Mouse (Mus musculus): ENCODE results near the gene Kalrn. TPM values are rescaled to one million over a fixed set of nuclear protein-coding genes. Genes with fewer than 3 reads are reported as not detected.

Gene Kalrn
- polyA plus RNA-seq, 1 experiment from 2014 or later: 12.7 TPM

DNA sequence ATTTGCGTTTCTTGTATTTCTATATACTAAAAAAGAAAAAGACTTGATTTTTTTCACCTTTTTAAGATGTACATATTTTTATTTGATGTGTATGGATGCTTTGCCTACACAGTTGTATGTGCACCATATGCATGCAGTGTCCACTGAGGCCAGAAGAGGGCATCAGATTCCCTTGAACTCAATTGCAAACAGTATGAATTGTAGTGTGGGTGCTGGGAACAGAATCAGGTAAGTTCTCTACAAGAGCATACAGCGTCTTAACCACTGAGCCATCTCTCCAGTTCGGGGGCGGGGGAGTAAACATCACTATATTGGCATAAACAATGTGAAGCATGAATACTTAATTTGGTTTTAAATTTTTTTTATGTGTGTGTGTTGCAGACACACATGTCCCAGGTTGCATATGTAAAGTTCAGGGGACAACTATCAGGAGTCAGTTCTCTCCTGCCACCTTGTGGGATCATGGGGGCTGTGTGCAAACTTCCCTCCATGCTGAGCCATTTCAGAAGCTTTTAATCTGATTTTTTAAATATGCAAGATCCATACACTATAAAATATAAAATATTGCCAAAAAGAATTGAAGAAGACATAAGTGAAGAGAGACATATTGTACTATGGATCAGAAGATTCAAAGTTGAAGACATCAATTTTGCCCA, 6.5 kb upstream of the Kalrn start:
- 66% methylated on average over 4 of the region's 4 CpGs for WGBS (ENCODE audit: insufficient replicate concordance)
- DNase-seq: no peak

DNA sequence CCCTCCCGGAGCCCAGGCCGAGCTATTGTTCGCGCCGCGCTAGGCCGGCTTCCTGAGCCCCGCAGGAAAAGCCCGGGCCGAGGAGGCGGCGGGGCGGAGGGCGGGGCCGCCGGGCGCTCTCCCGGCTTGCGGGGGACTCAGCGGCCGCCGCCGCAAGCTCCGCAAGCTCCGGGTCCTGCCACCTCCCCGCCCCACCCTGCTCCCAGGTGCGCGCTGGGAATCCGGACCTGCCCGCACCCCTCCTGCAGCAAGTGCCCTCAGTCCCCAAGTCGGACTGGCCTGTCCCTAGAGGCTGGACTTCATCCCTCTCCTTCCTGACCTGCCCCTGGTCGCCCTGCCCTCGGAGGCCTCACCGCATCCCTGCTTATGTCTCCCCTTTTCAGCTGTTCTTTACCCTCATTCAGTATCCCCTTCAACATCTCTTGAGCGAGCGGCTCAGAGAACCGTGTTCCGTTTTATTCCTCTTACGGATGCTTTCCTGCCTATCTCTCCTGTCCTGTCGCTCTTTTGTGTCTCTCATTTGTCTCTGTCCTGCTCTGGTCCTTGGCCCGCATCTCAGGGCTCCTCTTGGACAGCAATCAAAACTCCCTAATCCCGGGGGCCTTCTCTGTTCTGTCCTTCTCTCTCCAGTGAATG, 642 bp upstream of the Kalrn start:
- peak overlapping the region; percentile 53; the same call in 1 of the 2 replicates for H3K9ac ChIP-seq
- peak overlapping the region; percentile 59 for H3K4me3 ChIP-seq (replicated peaks)
- no peaks in the 10 kb centered on the region for H3K9me3 ChIP-seq (replicated peaks)
- H3K27ac ChIP-seq: no peak overlapping the region
- peaks cover 73% of the 10 kb centered on the region for H3K27me3 ChIP-seq
- H3K4me1 ChIP-seq (replicated peaks): peaks cover 5% of the 10 kb centered on the region; the same call in 1 of the 2 replicates
- H3K4me2 ChIP-seq: peak overlapping the region; percentile 74
- DNase-seq (no peak), ATAC-seq (ENCODE audit: low read depth) (peak; percentile 57)
- WGBS (ENCODE audit: insufficient replicate concordance): under 1% methylated on average over 42 of the region's 42 CpGs
- no peaks in the 10 kb centered on the region for H3K36me3 ChIP-seq

More for the DNA sequence above, 6.5 kb upstream of the Kalrn start:
- no peak overlapping the region for H3K4me2 ChIP-seq
- no peak overlapping the region for H3K27ac ChIP-seq
- H3K9me3 ChIP-seq (replicated peaks): no peaks in the 10 kb centered on the region
- no peaks in the 10 kb centered on the region for H3K36me3 ChIP-seq
- no peak overlapping the region for H3K9ac ChIP-seq
- no peak overlapping the region for H3K4me3 ChIP-seq (replicated peaks)
- no peaks in the 10 kb centered on the region for H3K4me1 ChIP-seq (replicated peaks)
- H3K27me3 ChIP-seq: peaks cover 16% of the 10 kb centered on the region
- ATAC-seq (ENCODE audit: low read depth): no peak

DNA sequence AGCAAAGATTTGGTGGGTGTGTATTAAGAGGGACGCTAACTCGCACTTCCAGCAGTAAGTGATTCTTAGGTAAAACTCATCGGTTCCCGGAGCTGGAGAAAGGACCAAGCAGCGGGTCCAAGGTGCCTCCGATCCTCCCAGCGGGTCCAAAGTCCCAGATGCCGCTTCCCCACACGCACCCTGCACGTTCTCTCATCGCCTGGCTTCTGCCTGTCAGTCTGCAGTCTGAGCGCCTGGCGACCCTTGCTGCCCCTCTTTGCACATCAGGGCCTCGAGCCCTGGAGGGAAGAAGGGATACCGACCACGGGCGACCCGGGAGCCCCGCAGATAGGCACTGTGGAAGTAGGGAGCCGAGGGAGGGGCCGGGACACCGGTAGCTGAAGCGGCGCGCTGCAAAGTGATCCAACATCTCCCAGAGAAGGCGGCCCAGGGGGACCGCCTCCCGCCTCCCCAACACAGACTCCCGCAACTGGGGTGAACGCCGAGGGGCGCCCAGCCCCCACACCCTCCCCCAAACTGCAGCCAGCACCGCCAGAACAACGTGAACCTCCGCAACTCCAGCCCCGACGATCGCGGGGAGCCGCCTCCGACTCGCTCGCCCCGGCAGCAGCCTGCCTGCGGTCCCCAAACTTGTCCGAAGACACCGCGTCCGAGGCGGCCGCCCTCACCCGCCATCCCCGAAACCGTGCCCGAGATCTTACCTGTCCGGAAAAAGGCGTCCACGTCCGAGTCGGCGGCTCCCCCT, 754 bp downstream of the Kalrn start:
- Histone ChIP-seq H3K9me3 (replicated peaks) (no peaks in the 10 kb centered on the region), H3K4me2 (peak overlapping the region; percentile 74), H3K27ac (no peak overlapping the region), H3K36me3 (no peaks in the 10 kb centered on the region), H3K4me3 (replicated peaks) (peak overlapping the region; percentile 59), H3K27me3 (peaks cover 78% of the 10 kb centered on the region), H3K4me1 (replicated peaks) (peaks cover 5% of the 10 kb centered on the region; the same call in 1 of the 2 replicates), H3K9ac (peak overlapping the region; percentile 36)
- DNase-seq (no peak), ATAC-seq (ENCODE audit: low read depth) (no peak)
- WGBS (ENCODE audit: insufficient replicate concordance): 1% methylated on average over 60 of the region's 61 CpGs

DNA sequence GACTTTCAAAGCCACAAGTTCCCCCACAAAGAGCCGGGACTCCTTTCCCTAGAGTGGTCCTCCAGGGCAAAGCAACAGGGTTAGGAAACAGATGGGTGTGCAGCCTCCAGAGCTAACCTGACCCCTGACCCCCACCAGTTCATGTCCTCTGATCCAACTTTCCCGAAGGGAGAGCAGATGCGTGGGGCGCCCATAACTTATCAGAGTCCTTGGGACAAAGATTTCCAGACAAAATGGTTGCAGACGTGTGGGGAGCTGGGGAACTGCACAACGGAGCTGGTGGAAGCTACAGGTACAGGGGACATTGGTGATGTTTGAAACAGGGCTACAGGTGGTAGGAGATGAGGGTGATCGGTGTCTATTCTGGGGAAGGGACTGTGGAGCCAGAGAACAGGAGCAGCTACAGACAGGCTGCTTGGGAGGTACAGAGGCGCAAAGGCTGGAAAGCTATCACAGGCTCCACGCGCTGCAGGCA, 1.4 kb downstream of the Kalrn start:
- ATAC-seq (ENCODE audit: low read depth) (no peak), DNase-seq (no peak)
- 4% methylated on average over 10 of the region's 10 CpGs for WGBS (ENCODE audit: insufficient replicate concordance)
- Histone ChIP-seq H3K4me1 (replicated peaks) (peaks cover 5% of the 10 kb centered on the region; the same call in 1 of the 2 replicates), H3K27me3 (peaks cover 78% of the 10 kb centered on the region), H3K9ac (no peak overlapping the region), H3K4me2 (peak overlapping the region; percentile 74), H3K27ac (no peak overlapping the region), H3K9me3 (replicated peaks) (no peaks in the 10 kb centered on the region), H3K4me3 (replicated peaks) (peak overlapping the region; percentile 59), H3K36me3 (no peaks in the 10 kb centered on the region)

DNA sequence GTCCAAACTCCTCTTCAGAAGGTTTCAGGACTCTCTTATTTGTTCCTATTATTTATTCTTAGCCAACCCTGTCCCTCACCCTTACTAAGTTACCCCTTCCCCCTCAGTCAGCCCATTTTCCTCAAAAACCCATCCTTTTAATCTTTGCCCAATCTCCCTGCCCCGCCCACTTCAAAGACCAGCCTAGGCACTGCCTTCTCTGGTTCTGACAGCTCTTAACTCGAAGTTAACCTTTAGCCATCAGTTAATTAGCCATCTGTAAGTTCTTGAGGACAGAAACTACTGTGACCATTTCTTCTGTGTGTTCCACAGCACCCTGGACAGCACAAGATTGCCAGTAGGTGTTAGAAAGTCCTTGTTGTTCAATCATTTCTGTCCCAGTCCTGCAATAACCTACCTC, 3.4 kb downstream of the Kalrn start:
- no peaks in the 10 kb centered on the region for H3K36me3 ChIP-seq
- H3K4me1 ChIP-seq (replicated peaks): peaks cover 5% of the 10 kb centered on the region; the same call in 1 of the 2 replicates
- H3K4me3 ChIP-seq (replicated peaks): no peak overlapping the region
- peaks cover 62% of the 10 kb centered on the region for H3K27me3 ChIP-seq
- no peak overlapping the region for H3K4me2 ChIP-seq
- H3K27ac ChIP-seq: no peak overlapping the region
- H3K9ac ChIP-seq: no peak overlapping the region
- ATAC-seq (ENCODE audit: low read depth): no peak
- 26% methylated on average over 2 of the region's 2 CpGs for WGBS (ENCODE audit: insufficient replicate concordance)
- no peak for DNase-seq
- no peaks in the 10 kb centered on the region for H3K9me3 ChIP-seq (replicated peaks)

DNA sequence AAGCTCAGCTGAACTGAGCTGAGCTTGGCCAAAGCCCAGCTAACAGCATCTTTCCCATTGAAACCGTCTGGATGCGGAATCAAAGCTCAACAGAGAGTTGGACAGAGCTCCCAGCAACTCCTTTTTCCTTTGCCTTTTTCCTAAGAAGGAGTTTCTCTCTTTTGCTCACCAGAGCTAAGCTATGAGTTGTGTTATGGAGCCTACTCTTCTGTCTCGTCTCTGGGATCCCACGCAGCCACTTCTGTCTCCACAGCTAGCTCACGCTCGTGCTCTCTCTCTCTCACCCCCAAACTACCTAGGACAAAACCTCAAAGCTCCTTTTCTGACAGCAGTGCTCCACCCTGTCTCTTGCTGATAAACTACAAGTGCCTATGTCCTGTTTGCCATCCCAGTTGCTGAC, 4.5 kb downstream of the Kalrn start:
- H3K4me2 ChIP-seq: no peak overlapping the region
- H3K36me3 ChIP-seq: no peaks in the 10 kb centered on the region
- peaks cover 5% of the 10 kb centered on the region; the same call in 1 of the 2 replicates for H3K4me1 ChIP-seq (replicated peaks)
- no peak overlapping the region for H3K4me3 ChIP-seq (replicated peaks)
- peaks cover 56% of the 10 kb centered on the region for H3K27me3 ChIP-seq
- no peak overlapping the region for H3K9ac ChIP-seq
- no peak overlapping the region for H3K27ac ChIP-seq
- ATAC-seq (ENCODE audit: low read depth): no peak
- H3K9me3 ChIP-seq (replicated peaks): no peaks in the 10 kb centered on the region
- 48% methylated on average over 6 of the region's 6 CpGs for WGBS (ENCODE audit: insufficient replicate concordance)
- no peak for DNase-seq

DNA sequence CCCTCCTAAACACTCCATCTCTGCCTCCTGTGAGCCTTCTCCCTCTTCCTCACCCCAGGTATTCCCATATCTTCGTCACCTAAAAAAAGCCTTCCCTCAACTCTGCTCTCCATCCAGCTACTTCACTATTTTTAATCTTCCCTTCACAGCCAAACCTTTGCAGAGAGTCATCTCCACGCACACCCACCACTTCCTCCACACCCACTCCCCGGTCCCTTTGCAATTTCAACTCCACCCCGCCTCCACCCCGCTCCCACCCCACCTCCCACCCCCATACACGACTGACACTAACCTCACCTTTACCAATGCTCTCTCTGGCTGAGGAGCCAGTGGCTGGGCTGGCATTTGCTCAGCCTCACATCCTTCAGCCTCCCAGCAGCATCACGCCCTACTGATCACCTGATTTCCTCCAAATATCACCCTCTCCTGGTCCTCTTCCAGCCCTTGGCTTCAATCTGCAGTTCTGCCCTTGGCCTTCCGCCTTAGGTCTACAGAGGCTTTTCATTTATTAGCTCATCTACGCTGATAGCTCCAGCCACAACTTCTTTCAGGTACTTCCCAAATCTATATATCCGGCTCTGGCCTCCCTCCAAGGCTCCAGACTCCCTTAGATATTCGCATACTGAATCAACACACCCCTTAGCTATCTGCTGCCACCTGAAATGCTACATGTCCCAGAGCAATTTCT, 9.6 kb downstream of the Kalrn start:
- Histone ChIP-seq H3K27me3 (peaks cover 7% of the 10 kb centered on the region; the same call in 1 of the 2 replicates), H3K4me1 (replicated peaks) (no peaks in the 10 kb centered on the region), H3K27ac (no peak overlapping the region), H3K4me2 (no peak overlapping the region), H3K9me3 (replicated peaks) (no peaks in the 10 kb centered on the region), H3K4me3 (replicated peaks) (no peak overlapping the region), H3K36me3 (no peaks in the 10 kb centered on the region), H3K9ac (no peak overlapping the region)
- 43% methylated on average over 11 of the region's 11 CpGs for WGBS (ENCODE audit: insufficient replicate concordance)
- ATAC-seq (ENCODE audit: low read depth) (no peak), DNase-seq (no peak)

DNA sequence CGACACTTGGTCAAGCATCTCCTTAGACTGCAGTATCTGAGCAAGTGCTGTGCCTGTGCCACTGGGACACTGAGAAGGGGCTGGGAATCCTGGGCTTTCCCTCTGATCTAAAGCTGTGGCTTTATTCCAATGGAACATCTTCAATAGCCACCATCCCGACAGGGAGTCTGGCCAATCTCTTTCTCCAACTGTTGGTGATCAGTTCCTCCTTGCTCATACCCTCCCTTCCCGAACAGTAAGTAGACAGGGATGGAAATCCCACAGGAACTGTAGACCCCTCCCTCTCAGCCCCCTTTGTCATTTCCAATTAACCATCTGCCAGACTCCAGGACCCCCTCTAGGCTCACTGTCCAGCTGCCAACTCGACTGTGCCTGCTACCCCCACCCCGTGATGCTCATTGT, 11.6 kb downstream of the Kalrn start:
- H3K4me1 ChIP-seq (replicated peaks): no peaks in the 10 kb centered on the region
- DNase-seq (no peak), ATAC-seq (ENCODE audit: low read depth) (no peak)
- WGBS (ENCODE audit: insufficient replicate concordance): 42% methylated on average over 5 of the region's 5 CpGs
- no peak overlapping the region for H3K4me2 ChIP-seq
- H3K9me3 ChIP-seq (replicated peaks): no peaks in the 10 kb centered on the region
- no peak overlapping the region for H3K4me3 ChIP-seq (replicated peaks)
- H3K9ac ChIP-seq: no peak overlapping the region
- no peaks in the 10 kb centered on the region for H3K36me3 ChIP-seq
- no peak overlapping the region for H3K27ac ChIP-seq
- 0 out of 2 replicates have a peak, but pooled peaks cover 5% of the 10 kb centered on the region for H3K27me3 ChIP-seq

DNA sequence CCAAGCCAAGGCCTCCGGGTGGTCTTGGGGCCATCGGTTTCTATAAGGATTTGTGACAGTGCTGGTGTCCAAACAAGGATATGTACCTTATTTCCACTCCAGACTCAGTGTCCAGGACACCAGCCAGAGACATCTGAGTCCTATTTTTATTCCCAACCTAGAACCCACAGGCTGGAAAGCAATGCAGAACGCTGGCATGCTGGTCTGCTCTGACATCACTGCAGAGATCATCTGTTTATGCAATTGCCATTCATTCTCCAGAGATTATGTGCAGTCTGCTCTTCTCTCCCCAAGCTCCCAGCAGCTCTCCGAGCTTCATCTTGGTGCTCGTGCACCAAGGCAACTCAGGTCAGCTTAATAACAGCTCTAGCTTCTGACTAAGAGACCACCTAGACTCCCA, 12.5 kb downstream of the Kalrn start:
- H3K9me3 ChIP-seq (replicated peaks): no peaks in the 10 kb centered on the region
- 0 out of 2 replicates have a peak, but pooled peaks cover 5% of the 10 kb centered on the region for H3K27me3 ChIP-seq
- no peak overlapping the region for H3K4me2 ChIP-seq
- H3K36me3 ChIP-seq: no peaks in the 10 kb centered on the region
- 61% methylated on average over 5 of the region's 5 CpGs for WGBS (ENCODE audit: insufficient replicate concordance)
- H3K4me1 ChIP-seq (replicated peaks): 0 out of 2 replicates have a peak, but pooled peaks cover 2% of the 10 kb centered on the region
- H3K4me3 ChIP-seq (replicated peaks): no peak overlapping the region
- H3K27ac ChIP-seq: no peak overlapping the region
- H3K9ac ChIP-seq: no peak overlapping the region
- no peak for DNase-seq
- ATAC-seq (ENCODE audit: low read depth): no peak

DNA sequence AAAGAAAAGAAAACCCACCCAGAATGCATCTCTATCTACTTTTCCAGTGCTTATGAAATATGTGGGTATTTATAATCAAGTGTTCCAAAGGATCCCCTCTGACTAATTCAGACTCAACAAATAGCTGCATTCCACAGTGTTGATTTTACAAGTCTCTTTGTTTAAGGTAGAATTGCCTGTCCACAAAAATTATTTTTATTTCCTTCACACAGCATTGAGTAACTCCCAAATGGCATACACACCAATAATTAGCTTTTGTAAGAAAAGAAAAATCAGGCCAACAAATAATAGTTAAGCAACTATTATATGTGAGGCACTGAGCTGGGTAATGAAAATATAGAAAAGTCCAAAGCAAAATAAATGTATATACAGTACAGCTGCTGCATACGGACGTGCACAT, 12.9 kb downstream of the Kalrn start:
- no peaks in the 10 kb centered on the region for H3K36me3 ChIP-seq
- 0 out of 2 replicates have a peak, but pooled peaks cover 2% of the 10 kb centered on the region for H3K4me1 ChIP-seq (replicated peaks)
- no peak overlapping the region for H3K4me2 ChIP-seq
- H3K27ac ChIP-seq: no peak overlapping the region
- H3K27me3 ChIP-seq: 0 out of 2 replicates have a peak, but pooled peaks cover 5% of the 10 kb centered on the region
- H3K4me3 ChIP-seq (replicated peaks): no peak overlapping the region
- 72% methylated on average over 2 of the region's 2 CpGs for WGBS (ENCODE audit: insufficient replicate concordance)
- no peak overlapping the region for H3K9ac ChIP-seq
- ATAC-seq (ENCODE audit: low read depth): no peak
- no peak for DNase-seq
- no peaks in the 10 kb centered on the region for H3K9me3 ChIP-seq (replicated peaks)

DNA sequence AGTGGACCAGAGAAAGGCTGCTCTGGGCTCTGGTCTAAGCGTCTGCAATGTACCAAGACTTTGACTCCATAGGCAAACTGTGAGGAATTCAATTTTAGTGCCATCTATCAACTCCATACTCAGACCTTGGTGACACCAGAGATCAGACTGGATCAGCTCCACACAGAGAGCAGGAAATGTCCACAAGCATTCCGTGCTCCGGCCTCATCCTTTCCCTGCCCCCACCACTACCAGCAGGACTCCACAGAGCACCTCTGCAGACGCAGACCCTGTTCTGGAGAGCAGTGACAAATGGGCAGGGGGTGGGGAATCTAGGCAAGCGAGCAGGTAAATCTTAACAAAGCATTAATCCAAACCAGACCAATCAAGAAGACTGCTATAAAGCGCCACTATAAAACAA, 15.4 kb downstream of the Kalrn start:
- H3K9me3 ChIP-seq (replicated peaks): no peaks in the 10 kb centered on the region
- no peaks in the 10 kb centered on the region for H3K27me3 ChIP-seq
- DNase-seq (no peak), ATAC-seq (ENCODE audit: low read depth) (no peak)
- 51% methylated on average over 6 of the region's 6 CpGs for WGBS (ENCODE audit: insufficient replicate concordance)
- no peak overlapping the region for H3K4me3 ChIP-seq (replicated peaks)
- no peak overlapping the region for H3K27ac ChIP-seq
- H3K4me1 ChIP-seq (replicated peaks): 0 out of 2 replicates have a peak, but pooled peaks cover 2% of the 10 kb centered on the region
- no peaks in the 10 kb centered on the region for H3K36me3 ChIP-seq
- no peak overlapping the region for H3K4me2 ChIP-seq
- H3K9ac ChIP-seq: no peak overlapping the region

Data from liver, embryonic 13.5 days (tissue).